Mouse (Mus musculus) cerebellum, adult 2 months (tissue): ENCODE measurements at regions not wholly inside any gene's neighbourhood (a gene's known extent, or its start where the extent isn't known, plus 50 kb on each side); places are given as distances from the start of the nearest gene placed in this dataset.

Source experiments
- DNase-seq, 2 experiments: peaks; one replicate each; pipeline ENCODE4 v3.0.0; 2021
- H3K27ac ChIP-seq: fragments of 200-500 bp; 2 replicates; pipeline ENCODE4 v1.5.1; 2012; ENCODE audit warnings: low read length, control low read depth, inconsistent platforms; ENCODE audit not compliant: insufficient read depth
- H3K27me3 ChIP-seq: fragments of 200-500 bp; 2 replicates; pipeline ENCODE4 v1.6.1; 2012; ENCODE audit warnings: inconsistent platforms, mild to moderate bottlenecking, low read length, moderate library complexity; ENCODE audit not compliant: control insufficient read depth, insufficient read depth
- H3K4me1 ChIP-seq: fragments of 200-500 bp; 2 replicates; pipeline ENCODE4 v1.6.1; 2011; ENCODE audit warnings: low read length; ENCODE audit not compliant: control insufficient read depth, insufficient read depth
- H3K4me3 ChIP-seq: fragments of 200-500 bp; replicated peaks from 2 replicates; pipeline ENCODE3; 2011; ENCODE audit warnings: mild to moderate bottlenecking, low read depth, low read length, control low read depth; ENCODE audit not compliant: insufficient read depth
- CTCF ChIP-seq: fragments of 200-500 bp; IDR thresholded peaks from 2 replicates; pipeline ENCODE4 v1.5.1; 2011; ENCODE audit warnings: low read depth, mild to moderate bottlenecking, control low read depth, low read length, moderate library complexity, borderline replicate concordance; ENCODE audit not compliant: insufficient read depth
- POLR2A ChIP-seq: fragments of 200-500 bp; IDR thresholded peaks from 2 replicates; pipeline ENCODE4 v1.6.1; 2011; ENCODE audit warnings: low read length, control low read depth, borderline replicate concordance; ENCODE audit not compliant: insufficient read depth
- WGBS: fragments of 180-500 bp; shearing (Covaris S2); methylation state at CpG from one replicate; pipeline ENCODE4 v1.1.7; 2018; 5-methylcytosine and 5-hydroxymethylcytosine counted together

GRCm38 (mm10) chr8:10804974-10805373 is 203.3 kb downstream of the Irs2 start:
- TF ChIP-seq CTCF: no peak
- no peak for TF ChIP-seq POLR2A
- no peak overlapping the region for H3K27ac ChIP-seq
- H3K27me3 ChIP-seq: no peaks in the 10 kb centered on the region
- H3K4me1 ChIP-seq: no peaks in the 10 kb centered on the region
- DNase-seq: no peak
- H3K4me3 ChIP-seq: no peak overlapping the region
- WGBS: 53% methylated on average over 3 of the region's 3 CpGs

- Histone ChIP-seq H3K4me1 (no peaks in the 10 kb centered on the region), H3K27ac (no peak overlapping the region), H3K27me3 (no peaks in the 10 kb centered on the region), H3K4me3 (no peak overlapping the region)
- TF ChIP-seq CTCF (no peak), POLR2A (no peak)
- no peak for DNase-seq
Measured at GRCm38 (mm10) chr8:10802003-10802402, 206.3 kb downstream of the Irs2 start.

GRCm38 (mm10) chr8:10801580-10801979 is 206.7 kb downstream of the Irs2 start:
- Histone ChIP-seq H3K4me1 (no peaks in the 10 kb centered on the region), H3K4me3 (no peak overlapping the region), H3K27me3 (no peaks in the 10 kb centered on the region), H3K27ac (no peak overlapping the region)
- no peak for DNase-seq
- WGBS: 82% methylated on average over 5 of the region's 5 CpGs
- no peak for TF ChIP-seq CTCF
- no peak for TF ChIP-seq POLR2A

- Histone ChIP-seq H3K27me3 (no peaks in the 10 kb centered on the region), H3K27ac (no peak overlapping the region), H3K4me3 (no peak overlapping the region), H3K4me1 (no peaks in the 10 kb centered on the region)
- TF ChIP-seq CTCF (no peak), POLR2A (no peak)
- 88% methylated on average over 1 of the region's 1 CpGs for WGBS
- no peak for DNase-seq
Measured at GRCm38 (mm10) chr8:10798444-10798843, 209.8 kb downstream of the Irs2 start.

GRCm38 (mm10) chr8:10794367-10795189 is 213.7 kb downstream of the Irs2 start:
- Histone ChIP-seq H3K27me3 (no peaks in the 10 kb centered on the region), H3K27ac (no peak overlapping the region)
- DNase-seq: no peak

GRCm38 (mm10) chr8:10793670-10794366 is 214.4 kb downstream of the Irs2 start:
- H3K27ac ChIP-seq: no peak overlapping the region
- WGBS: 96% methylated on average over 9 of the region's 9 CpGs

More at GRCm38 (mm10) chr8:10794367-10795189, 213.7 kb downstream of the Irs2 start:
- 42% methylated on average over 10 of the region's 10 CpGs for WGBS
- TF ChIP-seq CTCF: no peak
- no peak for TF ChIP-seq POLR2A
- no peak overlapping the region for H3K4me3 ChIP-seq
- H3K4me1 ChIP-seq: no peaks in the 10 kb centered on the region; the same call in 1 of the 2 replicates

GRCm38 (mm10) chr8:10788496-10789200 is 219.6 kb downstream of the Irs2 start:
- no peak overlapping the region for H3K27ac ChIP-seq
- TF ChIP-seq CTCF: no peak
- TF ChIP-seq POLR2A: no peak
- H3K4me1 ChIP-seq: no peaks in the 10 kb centered on the region; the same call in 1 of the 2 replicates
- H3K4me3 ChIP-seq: no peak overlapping the region
- no peaks in the 10 kb centered on the region for H3K27me3 ChIP-seq
- no peak for DNase-seq
- WGBS: 67% methylated on average over 8 of the region's 8 CpGs

More at GRCm38 (mm10) chr8:10793670-10794366, 214.4 kb downstream of the Irs2 start:
- TF ChIP-seq POLR2A (no peak), CTCF (no peak)
- DNase-seq: no peak
- H3K4me1 ChIP-seq: no peaks in the 10 kb centered on the region; the same call in 1 of the 2 replicates
- H3K27me3 ChIP-seq: no peaks in the 10 kb centered on the region
- H3K4me3 ChIP-seq: no peak overlapping the region

GRCm38 (mm10) chr8:10785801-10786200 is 222.5 kb downstream of the Irs2 start:
- H3K4me3 ChIP-seq: no peak overlapping the region
- H3K27me3 ChIP-seq: no peaks in the 10 kb centered on the region
- H3K4me1 ChIP-seq: no peaks in the 10 kb centered on the region; the same call in 1 of the 2 replicates
- no peak overlapping the region for H3K27ac ChIP-seq
- no peak for DNase-seq
- WGBS: 75% methylated on average over 4 of the region's 4 CpGs
- no peak for TF ChIP-seq POLR2A
- TF ChIP-seq CTCF: no peak
